Mouse (Mus musculus) forebrain, embryonic 11.5 days (tissue): ENCODE data around the gene Fli1. TPM values are rescaled to one million over a fixed set of nuclear protein-coding genes. Genes with fewer than 3 reads are reported as not detected.

Experiments
- ATAC-seq: fragments of 200-750 bp; cut with Nextera tagmentation; replicated peaks from 2 replicates; pipeline ENCODE4 v1.8.0; 2017; ENCODE audit warnings: moderate TSS enrichment; ENCODE audit not compliant: low FRiP score
- DNase-seq: peaks from one replicate; pipeline ENCODE4 v3.0.0-alpha.2; 2017; ENCODE audit warnings: low spot score
- H3K27ac ChIP-seq: fragments of 300-500 bp; sonication (generic); 2 replicates; pipeline ENCODE4 v1.5.1; 2014; ENCODE audit warnings: low read depth, low read length
- H3K27me3 ChIP-seq: fragments of 300-500 bp; sonication (generic); 2 replicates; pipeline ENCODE4 v1.6.1; 2014; ENCODE audit warnings: mild to moderate bottlenecking, low read length, mixed read lengths; ENCODE audit not compliant: control insufficient read depth, insufficient read depth
- H3K36me3 ChIP-seq: fragments of 300-500 bp; sonication (generic); 2 replicates; pipeline ENCODE4 v1.6.1; 2014; ENCODE audit warnings: mild to moderate bottlenecking, low read length, moderate library complexity, mixed read lengths; ENCODE audit not compliant: control insufficient read depth, insufficient read depth
- H3K4me1 ChIP-seq: fragments of 300-500 bp; sonication (generic); replicated peaks from 2 replicates; pipeline ENCODE4 v1.6.1; 2014; ENCODE audit warnings: low read length, mixed read lengths; ENCODE audit not compliant: control insufficient read depth, insufficient read depth
- H3K4me2 ChIP-seq: fragments of 300-500 bp; sonication (generic); 2 replicates; pipeline ENCODE4 v1.6.1; 2014; ENCODE audit warnings: low read depth, mild to moderate bottlenecking, low read length, moderate library complexity, mixed read lengths; ENCODE audit not compliant: severe bottlenecking
- H3K4me3 ChIP-seq: fragments of 300-500 bp; sonication (generic); 2 replicates; pipeline ENCODE4 v1.5.1; 2014; ENCODE audit warnings: low read depth, low read length
- H3K9ac ChIP-seq: fragments of 300-500 bp; sonication (generic); 2 replicates; pipeline ENCODE4 v1.6.1; 2014; ENCODE audit warnings: low read length
- H3K9me3 ChIP-seq: fragments of 300-500 bp; sonication (generic); 2 replicates; pipeline ENCODE4 v1.6.1; 2016; ENCODE audit warnings: low read length, mixed read lengths; ENCODE audit not compliant: control insufficient read depth
- WGBS: fragments of 180-500 bp; shearing (Covaris S2); extraction: QIAGEN DNeasy Blood & Tissue Kit; methylation state at CpG from one replicate; pipeline ENCODE4 v1.1.7; 2014; 5-methylcytosine and 5-hydroxymethylcytosine counted together
- polyA plus RNA-seq: library from polyadenylated mRNA; unstranded; fragments of >200 nt; fragmentation: Nextera tagmentation; extraction: Ambion mirVana; gene quantifications from 2 replicates; pipeline ENCODE4 v1.2.1, GENCODE M21; 2014

The Fli1 gene
- polyA plus RNA-seq, 1 experiment from 2014 or later: 14.3 TPM

DNA sequence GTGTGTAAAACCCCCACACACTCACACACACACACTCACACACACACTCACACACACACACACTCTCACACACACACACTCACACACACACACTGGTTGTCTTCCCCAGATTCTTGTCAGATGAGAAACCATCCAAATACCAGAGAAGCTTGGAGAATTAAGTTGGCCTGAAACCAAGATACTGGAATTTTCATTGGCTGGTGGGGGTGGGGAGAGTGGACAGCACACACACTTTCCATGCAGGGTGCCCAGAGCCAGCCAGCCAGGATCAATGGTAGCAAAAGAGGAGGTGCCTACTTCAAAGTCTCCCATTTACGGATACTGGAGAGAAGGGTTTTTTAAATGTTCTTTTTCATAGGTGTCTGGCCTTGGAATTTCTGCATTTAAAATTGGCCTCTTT is 74.3 kb downstream of the Fli1 start:
- no peaks in the 10 kb centered on the region for H3K36me3 ChIP-seq
- H3K27me3 ChIP-seq: no peaks in the 10 kb centered on the region
- H3K4me2 ChIP-seq: no peak overlapping the region
- ATAC-seq (no peak), DNase-seq (no peak)
- H3K27ac ChIP-seq: no peak overlapping the region
- no peak overlapping the region for H3K9ac ChIP-seq
- peaks cover 6% of the 10 kb centered on the region; the same call in 1 of the 2 replicates for H3K4me1 ChIP-seq
- WGBS: 82% methylated on average over 1 of the region's 1 CpGs
- H3K9me3 ChIP-seq: no peaks in the 10 kb centered on the region
- H3K4me3 ChIP-seq: no peak overlapping the region

DNA sequence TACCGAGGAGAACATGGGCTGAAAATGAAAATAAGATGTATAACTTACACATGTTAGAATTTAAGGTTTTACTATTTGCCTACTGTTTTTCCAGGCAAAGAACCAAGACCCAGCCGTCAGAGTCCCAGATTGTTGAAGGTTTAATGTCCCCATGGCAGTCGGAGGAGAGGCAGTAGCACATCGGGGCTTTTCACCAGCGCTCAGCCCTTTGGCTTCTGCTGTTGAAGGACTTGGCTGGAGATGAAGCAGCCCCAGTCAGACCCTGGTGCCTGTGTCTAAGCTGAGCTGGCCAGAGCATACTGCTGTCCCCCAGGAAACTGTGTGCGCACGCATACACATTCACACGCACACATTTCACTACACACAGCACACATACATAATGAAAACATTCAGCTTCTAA is 75.2 kb downstream of the Fli1 start:
- ATAC-seq: no peak
- DNase-seq: no peak
- Histone ChIP-seq H3K4me3 (no peak overlapping the region), H3K36me3 (no peaks in the 10 kb centered on the region), H3K27me3 (no peaks in the 10 kb centered on the region), H3K27ac (no peak overlapping the region), H3K9ac (no peak overlapping the region), H3K4me2 (no peak overlapping the region), H3K4me1 (peaks cover 6% of the 10 kb centered on the region; the same call in 1 of the 2 replicates), H3K9me3 (no peaks in the 10 kb centered on the region)
- WGBS: 89% methylated on average over 8 of the region's 8 CpGs

GRCm38 (mm10) chr9:32466861-32467260 is 75.8 kb downstream of the Fli1 start:
- no peak overlapping the region for H3K4me3 ChIP-seq

DNA sequence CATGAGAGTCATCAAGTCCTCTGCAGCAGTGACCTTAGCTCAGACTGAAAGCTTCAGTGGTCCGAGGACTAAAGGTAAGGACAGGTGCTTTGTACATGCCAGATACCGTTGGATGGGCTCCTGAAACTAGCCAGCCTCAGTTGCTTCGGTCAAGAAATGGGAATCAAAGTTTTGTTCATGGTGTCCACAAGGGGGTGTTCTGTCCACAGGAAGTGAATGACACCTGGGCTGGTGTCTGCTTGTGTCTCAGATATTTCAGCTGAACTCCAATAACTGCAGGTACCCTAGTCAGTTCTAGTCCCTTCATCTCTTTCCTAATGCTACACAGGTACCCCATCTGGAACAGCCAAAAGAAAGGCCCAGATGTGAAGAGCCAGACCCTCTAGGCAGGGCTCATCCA is 86.0 kb downstream of the Fli1 start:
- H3K27me3 ChIP-seq: no peaks in the 10 kb centered on the region
- no peaks in the 10 kb centered on the region for H3K36me3 ChIP-seq
- H3K4me1 ChIP-seq: no peaks in the 10 kb centered on the region
- no peaks in the 10 kb centered on the region for H3K9me3 ChIP-seq
- H3K4me2 ChIP-seq: no peak overlapping the region
- WGBS: 85% methylated on average over 3 of the region's 3 CpGs
- H3K9ac ChIP-seq: no peak overlapping the region
- DNase-seq: no peak
- H3K4me3 ChIP-seq: no peak overlapping the region
- no peak for ATAC-seq
- no peak overlapping the region for H3K27ac ChIP-seq

More at GRCm38 (mm10) chr9:32466861-32467260, 75.8 kb downstream of the Fli1 start:
- Histone ChIP-seq H3K36me3 (no peaks in the 10 kb centered on the region), H3K4me2 (no peak overlapping the region), H3K27me3 (no peaks in the 10 kb centered on the region), H3K9me3 (no peaks in the 10 kb centered on the region), H3K4me1 (peaks cover 6% of the 10 kb centered on the region; the same call in 1 of the 2 replicates), H3K27ac (no peak overlapping the region), H3K9ac (no peak overlapping the region)
- 85% methylated on average over 8 of the region's 8 CpGs for WGBS
- ATAC-seq (no peak), DNase-seq (no peak)

GRCm38 (mm10) chr9:32450161-32450560 is 92.5 kb downstream of the Fli1 start:
- DNase-seq (peak; percentile 55), ATAC-seq (no peak)
- Histone ChIP-seq H3K9me3 (no peaks in the 10 kb centered on the region), H3K4me3 (no peak overlapping the region), H3K9ac (no peak overlapping the region), H3K4me1 (peaks cover 3% of the 10 kb centered on the region), H3K4me2 (no peak overlapping the region), H3K36me3 (no peaks in the 10 kb centered on the region), H3K27ac (no peak overlapping the region), H3K27me3 (no peaks in the 10 kb centered on the region; the same call in 1 of the 2 replicates)
- WGBS: 8% methylated on average over 7 of the region's 7 CpGs

GRCm38 (mm10) chr9:32448766-32449165 is 93.9 kb downstream of the Fli1 start:
- Histone ChIP-seq H3K27me3 (no peaks in the 10 kb centered on the region; the same call in 1 of the 2 replicates), H3K4me2 (no peak overlapping the region), H3K36me3 (no peaks in the 10 kb centered on the region), H3K4me3 (no peak overlapping the region), H3K9me3 (no peaks in the 10 kb centered on the region), H3K9ac (no peak overlapping the region), H3K27ac (no peak overlapping the region), H3K4me1 (peaks cover 3% of the 10 kb centered on the region)
- ATAC-seq: no peak
- DNase-seq: no peak
- 83% methylated on average over 5 of the region's 5 CpGs for WGBS

DNA sequence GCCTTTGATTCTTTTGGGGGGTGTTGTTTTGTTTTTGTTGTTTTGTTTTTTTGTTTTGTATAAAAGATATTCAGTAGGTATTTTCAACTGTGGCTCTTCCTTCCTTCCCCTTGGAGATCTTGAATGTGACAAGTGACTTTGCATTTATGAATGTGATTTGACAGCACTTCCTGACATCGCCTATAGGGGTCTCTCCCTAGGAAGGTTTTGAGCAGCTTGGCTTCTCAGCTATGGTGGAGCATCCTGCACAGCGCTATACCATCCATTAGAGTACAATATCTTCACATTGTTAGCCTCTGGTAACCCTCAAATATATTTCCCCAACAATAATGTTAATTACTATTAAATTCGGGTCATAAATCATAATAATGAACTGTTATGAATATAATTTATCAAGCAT is 96.9 kb downstream of the Fli1 start:
- no peak overlapping the region for H3K4me2 ChIP-seq
- no peak for DNase-seq
- no peaks in the 10 kb centered on the region for H3K36me3 ChIP-seq
- H3K4me1 ChIP-seq: peaks cover 3% of the 10 kb centered on the region
- 59% methylated on average over 3 of the region's 3 CpGs for WGBS
- H3K9me3 ChIP-seq: no peaks in the 10 kb centered on the region
- no peak overlapping the region for H3K9ac ChIP-seq
- H3K27ac ChIP-seq: no peak overlapping the region
- no peak for ATAC-seq
- H3K27me3 ChIP-seq: no peaks in the 10 kb centered on the region; the same call in 1 of the 2 replicates
- no peak overlapping the region for H3K4me3 ChIP-seq

- WGBS: 79% methylated on average over 6 of the region's 6 CpGs
- no peak overlapping the region for H3K4me3 ChIP-seq
- H3K36me3 ChIP-seq: no peaks in the 10 kb centered on the region
- H3K4me1 ChIP-seq: no peaks in the 10 kb centered on the region
- no peak overlapping the region for H3K4me2 ChIP-seq
- no peaks in the 10 kb centered on the region; the same call in 1 of the 2 replicates for H3K27me3 ChIP-seq
- H3K9me3 ChIP-seq: no peaks in the 10 kb centered on the region
- no peak overlapping the region for H3K9ac ChIP-seq
- no peak overlapping the region for H3K27ac ChIP-seq
- DNase-seq (no peak), ATAC-seq (no peak)
These were observed 98.0 kb downstream of the Fli1 start for GRCm38 (mm10) chr9:32444453-32445201.

GRCm38 (mm10) chr9:32443817-32444216 is 98.8 kb downstream of the Fli1 start:
- no peak overlapping the region for H3K27ac ChIP-seq
- no peak overlapping the region for H3K4me3 ChIP-seq
- H3K27me3 ChIP-seq: no peaks in the 10 kb centered on the region
- H3K4me2 ChIP-seq: no peak overlapping the region
- 54% methylated on average over 6 of the region's 6 CpGs for WGBS
- ATAC-seq (no peak), DNase-seq (no peak)
- no peaks in the 10 kb centered on the region for H3K36me3 ChIP-seq
- H3K9ac ChIP-seq: no peak overlapping the region
- H3K9me3 ChIP-seq: no peaks in the 10 kb centered on the region
- H3K4me1 ChIP-seq: no peaks in the 10 kb centered on the region
